Mouse (Mus musculus) lung, postnatal 36 days (tissue): ENCODE data around the gene Prkcb.

Source experiments
- DNase-seq: peaks from one replicate; pipeline ENCODE4 v3.0.0; 2022; ENCODE audit warnings: mixed read lengths

Prkcb gene

GRCm38 (mm10) chr7:122622125-122622774 is 333.7 kb downstream of the Prkcb start:
- no peak for DNase-seq

DNA sequence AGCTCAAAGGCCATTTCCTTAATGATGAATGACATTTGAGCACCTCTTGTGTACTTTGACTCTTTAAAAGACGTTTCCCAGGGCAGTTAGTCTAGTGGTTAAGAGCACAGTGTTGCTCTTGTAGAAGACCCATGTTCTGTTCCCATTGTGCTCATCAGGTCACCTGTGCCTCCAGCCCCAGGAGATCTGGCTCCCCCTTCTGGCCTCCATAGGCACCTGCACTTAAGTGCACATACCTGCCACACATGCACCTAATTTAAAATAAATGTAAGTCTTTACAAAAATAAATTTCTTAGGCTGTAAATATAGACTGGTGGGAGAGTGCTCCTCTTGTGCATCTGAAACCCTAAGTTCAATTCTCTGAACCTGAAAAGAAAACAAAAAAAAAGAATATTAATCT is 335.2 kb downstream of the Prkcb start:
- DNase-seq: no peak

DNA sequence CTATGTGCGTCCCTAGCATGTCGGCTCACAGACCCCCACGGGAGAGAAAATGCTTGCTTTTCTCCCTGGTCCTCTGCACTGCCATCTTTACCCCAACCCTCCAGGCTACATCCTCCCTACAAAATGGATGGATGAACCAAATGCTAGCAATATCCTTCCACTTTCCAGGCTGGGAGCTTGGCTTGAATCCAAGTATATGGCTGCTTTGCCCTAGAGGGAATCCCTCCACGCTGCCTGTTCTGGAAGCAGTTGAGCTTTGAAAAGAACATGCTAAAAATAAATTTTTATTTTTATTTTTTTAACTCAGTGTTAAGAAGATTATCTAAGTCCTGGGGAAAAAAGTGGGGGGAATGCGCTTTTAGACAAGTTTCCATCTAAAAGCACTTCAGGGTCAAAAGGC is 339.5 kb downstream of the Prkcb start:
- no peak for DNase-seq

DNA sequence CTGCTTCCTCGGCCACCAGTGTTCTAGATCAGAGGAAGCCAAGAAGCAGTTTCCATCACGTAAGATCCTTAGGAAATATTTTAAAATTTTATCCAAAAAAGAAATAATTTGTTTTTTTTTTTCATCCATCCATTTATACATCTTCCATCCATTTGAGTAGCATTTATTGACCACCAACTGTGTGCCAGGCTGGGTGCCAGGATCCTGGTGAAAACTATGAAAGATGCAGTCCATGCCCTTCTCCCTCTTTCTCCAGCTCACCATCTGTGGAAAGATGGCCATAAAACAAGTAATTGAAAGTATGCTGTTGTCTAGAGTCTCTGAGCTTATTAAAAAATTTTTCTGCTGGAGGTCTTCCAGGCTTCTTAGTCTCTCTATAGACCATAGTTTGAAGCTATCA is 341.8 kb downstream of the Prkcb start:
- no peak for DNase-seq

GRCm38 (mm10) chr7:122631151-122631550 is 342.6 kb downstream of the Prkcb start:
- no peak for DNase-seq

DNA sequence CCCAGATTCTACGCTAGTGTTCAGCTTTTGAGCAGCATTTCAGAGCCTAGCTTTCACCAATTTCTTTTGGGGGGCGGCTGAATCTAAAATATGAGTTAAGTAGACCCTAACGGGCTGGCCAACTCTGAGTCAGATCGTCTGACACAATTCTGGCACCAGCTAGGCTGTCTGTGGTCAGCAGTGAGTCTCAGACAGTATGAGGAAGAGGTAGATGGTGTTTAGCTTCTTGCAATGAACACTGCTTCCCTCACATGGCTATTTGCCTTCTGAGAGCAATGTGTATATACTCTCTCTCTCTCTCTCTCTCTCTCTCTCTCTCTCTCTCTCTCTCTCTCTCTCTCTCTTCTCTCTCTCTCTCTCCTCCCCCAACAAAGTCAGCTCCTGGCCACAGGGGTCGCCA is 344.4 kb downstream of the Prkcb start:
- no peak for DNase-seq

GRCm38 (mm10) chr7:122633463-122633862 is 344.9 kb downstream of the Prkcb start:
- no peak for DNase-seq

- DNase-seq: no peak
These were observed 355.1 kb downstream of the Prkcb start for GRCm38 (mm10) chr7:122643676-122644075.

GRCm38 (mm10) chr7:122649306-122649705 is 360.8 kb downstream of the Prkcb start:
- DNase-seq: no peak

DNA sequence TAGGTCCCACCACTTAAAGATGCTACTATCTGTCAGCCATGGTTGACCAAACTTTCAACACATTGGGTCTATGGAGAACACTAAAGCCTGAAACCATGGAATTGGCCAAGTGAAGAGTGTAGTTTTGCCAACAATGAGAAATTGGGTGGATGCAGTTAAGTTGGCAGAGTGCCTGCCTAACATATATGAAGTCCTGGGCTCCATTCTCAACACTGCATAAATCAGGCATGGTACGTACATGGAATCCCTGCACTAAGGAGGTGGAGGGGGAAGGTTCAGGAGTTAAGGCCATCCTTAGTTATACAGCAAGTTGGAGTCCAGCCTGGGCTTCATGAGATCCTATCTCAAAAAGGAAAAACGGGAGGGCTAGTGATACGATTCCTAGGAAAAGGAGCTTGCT is 364.0 kb downstream of the Prkcb start:
- DNase-seq: no peak

DNA sequence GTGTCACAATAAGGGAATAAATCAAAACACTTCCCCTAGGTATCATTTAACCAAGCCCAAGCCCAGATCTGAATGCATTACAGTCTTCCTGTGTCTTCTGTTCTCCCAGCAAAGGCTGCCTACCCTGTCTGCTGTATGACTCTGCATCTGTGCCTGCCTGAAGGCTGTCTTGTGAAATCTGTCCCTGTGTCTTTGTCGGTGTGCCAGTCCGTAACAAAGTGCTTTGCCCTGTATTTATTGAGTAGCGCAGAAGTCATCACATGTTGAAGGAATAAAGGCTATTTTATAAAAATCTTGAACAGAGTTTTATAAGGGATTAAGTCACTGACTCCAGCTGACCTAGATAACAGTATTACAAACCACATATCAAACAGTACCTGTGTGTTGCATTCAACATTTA is 368.1 kb downstream of the Prkcb start:
- DNase-seq: no peak

DNA sequence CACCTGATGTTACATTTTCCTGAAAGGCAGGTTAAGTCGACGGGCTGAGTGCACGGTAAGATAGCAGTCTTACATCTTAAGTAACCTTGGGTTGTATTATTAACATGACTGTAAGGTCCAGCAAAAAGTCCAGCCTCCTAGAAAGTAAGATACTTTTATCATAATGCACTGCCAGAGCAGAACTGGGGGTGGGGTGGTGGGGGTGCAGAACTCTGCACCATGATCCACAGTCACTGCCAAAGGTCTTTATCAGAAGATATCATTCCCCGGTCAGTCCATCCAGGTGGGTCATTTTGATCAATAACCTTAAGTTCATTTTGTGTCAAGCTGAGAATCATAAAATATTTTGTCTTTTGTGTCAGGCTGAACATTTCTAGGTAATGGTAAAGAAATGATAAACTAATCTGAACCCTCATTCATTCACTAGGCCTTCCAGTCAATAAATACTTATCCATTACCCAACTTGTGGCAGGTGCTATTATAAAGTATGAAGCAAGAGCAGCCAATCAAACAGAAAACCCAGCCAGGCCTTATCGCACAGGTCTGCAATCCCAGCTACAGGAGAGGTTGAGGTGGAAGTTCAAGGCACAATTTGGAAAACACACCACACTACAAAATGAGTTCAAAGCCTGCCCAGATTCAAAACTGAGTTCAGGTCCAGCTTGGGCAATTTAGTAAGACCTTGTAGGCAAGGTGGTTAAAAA is 369.0 kb downstream of the Prkcb start:
- no peak for DNase-seq

GRCm38 (mm10) chr7:122665311-122666049 is 376.9 kb downstream of the Prkcb start:
- DNase-seq: peak; percentile 1

DNA sequence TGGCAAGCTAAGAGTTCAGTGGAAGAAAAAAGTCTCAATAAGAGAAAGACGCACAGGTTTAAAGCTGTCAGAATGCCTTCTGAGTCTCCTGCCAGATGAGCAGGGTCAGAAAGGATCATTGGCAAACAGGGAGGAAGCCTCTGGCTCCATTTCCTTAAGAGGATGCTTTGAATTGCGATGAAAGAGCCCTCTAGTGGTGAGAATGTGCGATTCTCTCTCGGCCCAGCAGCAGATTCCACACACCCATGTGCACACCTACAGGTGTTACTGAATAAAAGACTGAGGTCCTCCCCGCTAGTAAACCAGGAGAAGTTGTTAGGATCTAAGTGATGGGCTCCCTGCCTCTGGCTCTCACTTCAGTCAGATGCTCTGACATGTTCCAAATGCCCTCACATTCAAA is 379.4 kb downstream of the Prkcb start:
- peak; percentile 14 for DNase-seq

- DNase-seq: no peak
These were observed 381.9 kb downstream of the Prkcb start, which contains the start of gene Cacng3 for GRCm38 (mm10) chr7:122670442-122670872. TSS of gene Cacng3 (plus strand) at chr7:122670492.

DNA sequence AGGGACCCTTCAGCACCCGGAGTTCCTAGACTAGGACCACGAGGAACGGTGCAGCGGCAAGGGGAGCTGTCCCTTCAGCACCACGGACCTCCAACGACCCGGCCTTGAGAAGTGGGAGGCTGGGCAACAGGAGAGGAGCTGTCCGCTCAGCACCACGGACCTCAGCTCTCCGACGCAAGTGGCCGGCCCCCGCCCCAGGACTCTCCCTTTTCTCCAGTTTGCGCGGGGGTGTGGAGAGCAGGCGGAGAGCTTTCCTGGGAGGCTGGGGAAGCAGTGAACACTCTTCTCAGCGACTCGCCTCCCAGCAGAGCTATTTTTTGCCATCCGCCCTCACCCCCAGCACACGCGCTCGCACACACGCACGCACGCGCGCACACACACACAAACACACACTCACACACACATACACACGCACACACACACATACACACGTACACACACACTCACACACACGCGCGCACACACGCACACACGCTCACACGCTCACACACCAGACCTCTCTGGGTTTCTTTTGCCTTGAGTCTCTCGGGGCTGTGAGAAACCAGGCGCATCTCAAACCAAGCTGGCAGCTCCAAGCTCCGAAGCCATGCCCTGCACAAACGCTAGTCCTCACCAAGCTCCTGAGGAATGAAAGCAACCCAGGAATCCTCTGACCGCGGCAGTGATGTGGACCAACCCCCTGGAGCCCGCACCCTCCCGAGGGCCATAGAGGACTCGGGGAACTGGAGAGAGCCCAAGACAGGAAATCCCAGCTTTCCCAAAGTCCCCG is 382.5 kb downstream of the Prkcb start:
- DNase-seq: peak; percentile 88

DNA sequence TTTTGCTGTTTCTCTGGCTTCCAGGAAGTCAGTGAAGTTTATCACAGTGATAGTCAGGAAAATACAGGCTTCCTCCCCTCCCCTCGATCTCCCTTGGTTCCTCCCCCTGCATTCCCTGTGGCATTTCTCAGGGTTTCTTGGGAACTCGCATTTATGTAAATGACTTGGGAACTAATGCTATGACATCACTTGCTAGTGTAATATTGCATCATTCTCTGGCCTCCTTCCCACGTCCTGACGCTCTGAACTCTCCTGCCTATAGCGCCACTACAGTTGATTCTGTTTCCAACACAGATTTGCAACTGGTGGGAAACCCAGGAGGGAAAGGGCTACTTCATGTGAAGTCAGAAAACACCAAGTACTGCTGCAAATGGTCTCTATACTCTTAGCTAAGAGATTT is 384.4 kb downstream of the Prkcb start:
- DNase-seq: no peak

DNA sequence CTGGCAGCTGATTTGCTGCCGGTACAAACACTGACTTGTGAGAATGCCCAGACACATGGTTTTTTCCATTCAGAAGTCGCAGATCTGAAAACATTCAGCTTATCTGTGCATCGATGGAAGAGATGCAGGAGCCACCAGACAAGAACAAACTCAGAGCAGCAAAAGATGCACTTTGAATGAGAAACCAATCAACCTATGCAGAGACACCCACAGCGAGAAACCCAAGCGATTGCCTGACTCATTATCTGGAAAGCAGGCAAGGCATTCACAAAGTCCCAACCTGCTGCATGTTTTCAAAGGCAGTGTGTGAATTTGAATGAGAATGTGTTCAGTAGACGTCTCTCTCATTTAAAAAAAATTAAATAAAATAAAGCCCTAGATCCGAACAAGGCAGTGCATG is 386.7 kb downstream of the Prkcb start:
- no peak for DNase-seq
